Mouse (Mus musculus): ENCODE results near the gene Trpm3.

GRCm38 (mm10) chr19:22635635-22636034, 496.8 kb downstream of the Trpm3 start:
- TF ChIP-seq POLR2A (IDR thresholded peaks at IDR 0.05; ENCODE audit: borderline replicate concordance, extremely low read depth, low read depth, low read length) = no peak
- no peak for TF ChIP-seq CTCF (IDR thresholded peaks at IDR 0.05; ENCODE audit: insufficient read depth, low read length)

Data from lung, adult 2 months (tissue).